Mouse (Mus musculus) heart, adult 11 months (tissue): ENCODE measurements around the gene Igfbp5.

Source experiments
- DNase-seq: peaks from one replicate; pipeline ENCODE4 v3.0.0; 2022

Igfbp5 gene

GRCm38 (mm10) chr1:72868429-72869215 lies 6.1 kb downstream of the Igfbp5 start:
- peak; percentile 85 for DNase-seq

DNA sequence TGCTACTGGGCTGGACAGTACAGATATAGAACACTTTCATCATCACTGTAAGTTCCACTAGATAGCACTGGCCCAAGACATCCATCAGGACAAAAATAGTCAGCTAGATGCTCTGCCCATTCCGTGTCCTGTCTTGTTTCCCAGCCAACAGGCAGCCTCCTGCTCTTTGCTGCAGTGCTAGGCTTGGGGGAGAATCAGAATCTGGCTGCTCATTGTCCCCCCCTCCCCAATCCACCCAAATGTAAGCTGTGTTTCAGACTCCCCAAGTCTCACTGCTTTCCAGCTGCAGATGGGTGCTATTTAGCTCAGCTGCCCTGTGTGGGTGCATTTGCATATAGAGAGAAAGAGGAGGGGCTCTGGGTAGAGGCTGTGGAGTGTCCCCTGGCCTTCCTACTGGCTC lies 7.3 kb downstream of the Igfbp5 start:
- DNase-seq = peak; percentile 89

DNA sequence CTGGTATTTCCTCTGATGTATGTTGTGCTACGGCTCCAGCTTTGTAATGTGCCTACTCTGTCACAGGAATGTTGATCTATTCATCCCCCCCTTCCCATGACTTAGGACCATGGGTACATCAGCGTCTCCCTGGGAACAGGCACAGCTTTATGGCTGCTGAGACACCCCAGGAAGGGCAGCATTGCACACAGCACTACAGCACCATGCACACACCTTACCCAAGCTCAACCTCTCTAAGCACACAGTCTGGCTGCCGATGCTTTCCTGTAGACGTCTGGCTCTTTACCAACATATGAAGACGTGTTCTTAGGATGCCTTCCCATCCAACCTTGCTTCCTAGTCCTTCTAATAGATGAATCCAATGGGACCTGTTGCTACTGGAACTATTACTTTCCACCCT lies 8.3 kb downstream of the Igfbp5 start:
- DNase-seq = peak; percentile 87

DNA sequence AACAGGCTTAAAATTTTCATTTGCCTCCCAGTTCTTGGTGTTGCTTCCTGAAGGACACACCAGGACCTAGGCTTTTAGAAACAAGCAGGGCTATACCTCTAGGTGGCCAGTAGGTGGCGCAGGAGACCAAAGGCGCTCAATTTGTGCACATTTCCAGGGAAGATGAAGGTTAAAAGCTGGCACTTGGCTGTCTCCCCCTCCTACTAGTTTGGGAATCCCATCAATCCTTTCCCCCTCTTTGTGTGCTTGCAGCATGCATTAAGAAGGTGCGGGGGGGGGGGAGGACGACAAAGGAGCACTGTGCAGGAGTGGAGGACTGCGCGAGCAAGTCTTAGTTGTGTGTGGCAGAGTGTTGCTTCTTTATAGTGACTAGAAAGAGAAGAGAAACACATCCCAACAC lies 8.8 kb downstream of the Igfbp5 start:
- DNase-seq = peak; percentile 88

GRCm38 (mm10) chr1:72864272-72864671 lies 10.4 kb downstream of the Igfbp5 start:
- DNase-seq = peak; percentile 82

GRCm38 (mm10) chr1:72863692-72864091 lies 11.0 kb downstream of the Igfbp5 start:
- peak; percentile 88 for DNase-seq

GRCm38 (mm10) chr1:72862248-72862647 lies 12.4 kb downstream of the Igfbp5 start:
- DNase-seq = peak; percentile 87

DNA sequence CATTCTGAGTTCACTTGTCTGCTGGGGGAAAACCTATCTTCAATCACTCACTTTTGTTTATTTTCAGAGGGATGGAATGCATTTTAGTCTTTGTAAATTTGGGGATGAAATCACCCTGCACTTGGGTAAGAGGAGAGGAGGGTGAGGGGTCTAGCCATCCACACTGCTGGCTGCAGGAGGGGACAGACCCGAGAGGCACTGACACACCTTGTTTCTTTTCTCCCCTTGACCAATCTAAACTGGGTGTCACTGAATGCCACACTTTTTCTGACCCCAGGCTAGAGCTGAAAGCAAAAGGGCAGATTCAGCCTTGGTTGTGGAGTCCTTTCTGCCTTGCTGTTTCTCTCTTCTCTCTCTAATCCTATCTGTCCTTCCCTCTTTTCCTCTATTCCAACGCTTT lies 13.0 kb downstream of the Igfbp5 start:
- no peak for DNase-seq

- DNase-seq = peak; percentile 52
Observed at GRCm38 (mm10) chr1:72860502-72860901, 14.2 kb downstream of the Igfbp5 start.

DNA sequence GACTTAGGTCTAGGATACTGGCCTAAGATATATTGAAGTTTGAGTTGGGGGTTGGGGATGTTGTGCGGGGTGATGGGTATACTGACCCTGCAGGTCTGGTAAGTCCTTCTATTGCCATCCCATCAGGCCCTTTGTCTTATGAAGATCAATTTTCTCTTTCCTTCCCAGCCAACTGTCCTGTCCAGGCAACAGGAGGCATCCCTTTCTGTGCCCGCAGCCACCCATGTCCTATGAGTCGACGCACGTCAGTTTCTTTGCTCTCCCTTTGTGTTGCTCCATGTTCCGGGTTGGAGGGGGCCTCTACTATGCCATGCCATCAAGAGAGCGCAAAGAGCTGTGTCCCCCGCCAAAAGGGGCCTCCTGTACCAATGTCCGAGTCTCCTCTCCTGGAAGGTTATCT lies 14.7 kb downstream of the Igfbp5 start:
- peak; percentile 61 for DNase-seq

DNA sequence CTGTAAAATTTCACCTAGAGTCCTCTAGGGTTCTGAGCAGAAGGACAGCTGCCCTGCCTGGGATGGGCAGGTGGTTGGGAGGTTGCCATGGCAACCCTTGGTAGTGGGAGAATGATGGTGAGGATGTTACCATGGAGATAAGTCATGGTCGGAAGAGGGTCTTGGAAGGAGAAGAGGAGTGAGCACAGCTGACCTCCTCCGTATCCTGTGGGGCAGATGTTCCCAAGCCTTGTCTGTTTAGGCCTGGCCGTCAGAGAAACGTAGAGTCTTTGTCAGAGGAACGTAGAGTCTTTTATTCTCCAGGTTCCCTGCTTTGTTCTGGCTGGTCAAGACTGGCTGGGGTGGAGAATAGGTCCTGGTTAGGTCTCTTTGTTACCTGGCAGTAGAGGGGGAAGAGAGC lies 15.8 kb downstream of the Igfbp5 start:
- peak; percentile 83 for DNase-seq

GRCm38 (mm10) chr1:72858286-72858685 lies 16.4 kb downstream of the Igfbp5 start:
- DNase-seq = peak; percentile 54

GRCm38 (mm10) chr1:72857631-72858030 lies 17.1 kb downstream of the Igfbp5 start:
- no peak for DNase-seq

- no peak for DNase-seq
Observed at GRCm38 (mm10) chr1:72857142-72857541, 17.5 kb downstream of the Igfbp5 start.

- peak; percentile 88 for DNase-seq
Observed at GRCm38 (mm10) chr1:72856209-72856909, 18.3 kb downstream of the Igfbp5 start.

DNA sequence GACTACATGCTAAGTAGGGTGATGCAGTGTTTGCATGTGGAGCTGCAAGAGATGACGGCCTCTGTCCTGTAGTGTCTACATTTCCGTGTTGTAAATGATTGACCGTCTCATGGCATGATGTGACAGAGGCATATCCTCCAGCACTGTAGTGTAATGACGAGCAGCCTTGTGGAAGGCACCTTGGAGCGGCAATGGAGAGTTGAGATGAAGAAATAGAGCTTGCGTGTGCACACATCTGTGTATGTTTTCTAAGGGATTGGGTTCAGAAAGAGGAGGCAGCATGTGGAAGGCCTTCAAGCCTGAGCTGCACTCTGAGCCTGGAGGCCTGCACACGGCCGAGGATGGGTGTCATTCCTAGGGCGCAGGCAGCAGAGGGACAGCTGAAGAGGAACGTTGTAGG lies 19.0 kb downstream of the Igfbp5 start:
- DNase-seq = no peak

DNA sequence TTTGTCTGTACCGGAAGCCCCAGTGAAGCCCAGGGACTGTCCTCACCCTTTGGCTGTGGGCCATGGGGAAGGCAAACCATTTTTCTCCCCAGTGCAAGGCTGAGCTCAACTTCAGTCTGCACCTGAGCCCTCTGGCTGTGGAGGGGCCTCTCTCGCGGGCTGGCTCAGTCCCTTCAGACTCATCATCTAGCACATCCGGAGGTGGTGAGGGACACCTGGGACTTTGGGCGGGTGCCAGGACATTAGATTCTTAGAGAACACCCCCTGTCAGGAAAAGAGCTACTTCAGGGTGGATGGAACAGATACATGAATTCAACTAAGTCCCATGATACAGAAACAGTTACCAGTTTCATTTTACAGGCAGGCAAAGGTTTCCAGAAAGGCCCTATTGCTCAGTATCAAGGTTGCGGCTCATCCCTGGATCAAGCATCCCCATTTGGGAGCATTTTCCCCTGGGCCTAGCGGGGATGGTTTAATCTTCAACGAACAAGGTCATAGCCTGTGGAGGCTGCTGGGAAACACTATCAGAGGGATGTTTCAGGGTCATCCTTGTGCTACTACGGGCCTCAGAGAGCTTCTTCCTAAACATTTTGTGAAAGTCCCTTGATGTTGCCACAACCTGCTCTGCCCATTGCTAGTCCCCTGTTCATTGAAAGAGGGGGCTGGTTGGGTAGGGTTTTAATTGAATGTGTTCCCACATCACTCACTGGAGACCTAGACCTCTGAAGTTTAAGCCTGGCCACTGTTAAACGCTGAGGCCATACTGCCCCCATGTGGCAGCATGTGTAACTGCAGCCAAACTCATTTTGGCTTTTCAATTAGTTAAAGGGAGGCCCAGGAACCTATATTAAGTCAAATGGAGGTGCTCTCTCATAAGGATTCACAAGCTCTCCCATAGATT lies 20.1 kb downstream of the Igfbp5 start:
- peak; percentile 90 for DNase-seq

DNA sequence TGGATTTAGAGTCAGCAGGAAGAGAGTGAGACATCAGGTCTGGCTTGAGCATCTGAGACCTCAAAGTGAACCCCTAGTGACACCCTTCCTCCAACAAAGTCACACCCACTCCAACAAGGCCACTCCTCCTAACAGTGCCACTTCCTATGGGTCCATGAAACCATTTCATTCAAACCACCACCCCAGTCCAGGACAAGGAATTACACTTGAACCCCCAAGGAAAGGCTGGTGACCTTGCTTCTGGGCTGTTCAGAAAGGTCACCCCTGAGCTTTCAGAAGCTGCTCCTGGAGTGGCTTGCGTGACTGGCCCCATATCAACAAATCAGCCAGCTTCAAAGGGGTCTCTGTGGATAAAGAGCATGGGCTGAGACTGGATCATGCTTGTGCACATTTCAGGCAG lies 20.9 kb downstream of the Igfbp5 start:
- DNase-seq = no peak

DNA sequence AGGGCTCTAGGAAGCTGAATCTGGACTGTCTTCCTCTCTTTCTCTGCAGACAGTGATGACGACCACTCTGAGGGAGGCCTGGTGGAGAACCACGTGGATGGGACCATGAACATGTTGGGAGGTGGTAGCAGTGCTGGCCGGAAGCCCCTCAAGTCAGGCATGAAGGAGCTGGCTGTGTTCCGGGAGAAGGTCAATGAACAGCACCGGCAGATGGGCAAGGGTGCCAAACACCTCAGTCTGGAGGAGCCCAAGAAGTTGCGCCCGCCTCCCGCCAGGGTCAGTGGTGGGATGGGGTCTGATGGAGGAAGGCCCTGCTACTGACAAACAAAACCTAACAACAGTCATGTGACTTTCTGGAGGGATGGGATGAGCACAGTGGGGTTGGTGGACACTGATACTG lies 25.6 kb downstream of the Igfbp5 start:
- DNase-seq = peak; percentile 87

DNA sequence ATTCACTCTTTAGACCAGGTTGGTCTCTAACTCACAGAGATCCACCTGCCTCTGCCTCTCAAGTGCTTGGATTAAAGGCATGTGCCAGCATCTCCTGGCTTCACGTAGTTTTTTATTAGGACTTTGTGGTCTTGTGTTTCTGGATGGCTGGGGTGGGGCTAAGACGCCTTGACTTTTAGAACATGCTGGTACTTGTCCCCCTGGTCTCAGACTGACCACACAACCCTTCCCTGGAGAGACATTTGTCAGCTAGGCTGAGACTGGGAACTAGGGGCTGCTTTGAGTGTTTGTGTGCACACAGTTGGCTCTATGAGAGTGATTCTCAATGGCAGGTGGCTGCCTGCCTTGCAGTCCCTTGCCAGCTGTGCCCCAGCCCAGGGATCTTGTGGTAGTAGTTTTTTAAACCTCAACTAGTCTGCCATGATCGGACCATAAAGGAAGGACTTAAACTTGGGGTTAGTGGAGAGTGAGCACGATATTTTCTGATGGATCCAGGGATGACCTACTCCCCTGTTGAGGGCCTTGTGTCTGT lies 26.8 kb downstream of the Igfbp5 start:
- no peak for DNase-seq

DNA sequence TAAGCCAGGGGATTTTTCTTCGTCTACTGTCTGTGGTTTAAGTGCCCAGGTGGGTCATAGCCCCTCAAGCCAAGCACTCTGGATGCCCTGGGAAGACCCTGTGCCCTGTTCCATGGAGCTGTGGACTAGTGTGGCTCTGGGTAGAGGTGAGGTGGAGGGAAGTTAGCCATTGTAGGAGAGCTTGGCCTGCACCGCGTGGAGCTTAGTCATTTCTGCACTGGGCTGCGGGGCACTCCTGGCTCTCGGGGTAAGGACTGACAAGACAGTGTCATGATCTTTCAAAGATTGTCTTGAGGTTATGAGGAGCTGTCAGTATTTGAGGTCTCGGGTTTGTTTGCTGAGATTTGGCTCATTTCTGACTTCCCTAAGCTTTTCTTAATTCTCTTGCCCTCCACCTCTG lies 30.0 kb downstream of the Igfbp5 start:
- DNase-seq = no peak

- DNase-seq = no peak
Observed at GRCm38 (mm10) chr1:72842666-72843459, 31.8 kb downstream of the Igfbp5 start.
